Mouse (Mus musculus): ENCODE measurements around the gene Bag6.

Bag6 gene

GRCm38 (mm10) chr17:35134801-35135590, at the start of gene Bag6:
Gene Bag6 (plus strand): TSS chr17:35135178.
- peak; percentile 92 for DNase-seq (ENCODE audit: low spot score)

DNA sequence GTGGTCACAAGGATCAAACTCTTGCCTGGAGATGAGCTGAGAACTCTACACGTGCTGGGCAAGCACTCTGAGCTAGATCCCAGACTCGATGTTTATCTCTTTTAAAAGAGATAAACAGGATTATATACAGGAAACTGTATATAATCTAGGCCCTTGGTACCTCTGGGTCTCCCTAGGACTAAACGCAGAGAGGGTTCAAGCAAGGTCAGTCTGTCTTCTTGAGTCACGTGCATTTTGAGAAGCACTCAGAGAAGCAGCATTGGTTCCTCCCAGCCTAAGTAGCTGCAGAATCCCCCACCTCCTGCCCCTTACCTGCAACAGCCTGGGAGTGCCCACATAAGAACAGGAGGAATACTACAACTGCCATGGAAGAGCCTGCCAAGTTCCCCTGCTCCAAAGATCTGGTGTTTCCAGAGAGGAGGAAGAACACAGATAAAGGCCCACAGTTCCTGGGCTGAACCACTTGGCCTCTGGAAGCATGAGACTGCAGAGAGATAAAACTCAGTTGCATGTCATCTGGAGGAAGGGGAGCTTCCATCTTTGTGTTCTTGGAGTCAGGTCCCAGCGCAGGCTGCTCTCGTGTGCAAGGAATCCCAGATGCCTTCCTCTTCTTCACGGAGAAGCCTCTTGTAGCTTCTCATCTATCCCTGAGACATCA, 49.6 kb upstream of the Bag6 start, which contains the start of gene Ly6g6f:
Gene Ly6g6f (minus strand): TSS at position 403 of the 658 bp plus-strand sequence.
- DNase-seq (ENCODE audit: low spot score): no peak

DNA sequence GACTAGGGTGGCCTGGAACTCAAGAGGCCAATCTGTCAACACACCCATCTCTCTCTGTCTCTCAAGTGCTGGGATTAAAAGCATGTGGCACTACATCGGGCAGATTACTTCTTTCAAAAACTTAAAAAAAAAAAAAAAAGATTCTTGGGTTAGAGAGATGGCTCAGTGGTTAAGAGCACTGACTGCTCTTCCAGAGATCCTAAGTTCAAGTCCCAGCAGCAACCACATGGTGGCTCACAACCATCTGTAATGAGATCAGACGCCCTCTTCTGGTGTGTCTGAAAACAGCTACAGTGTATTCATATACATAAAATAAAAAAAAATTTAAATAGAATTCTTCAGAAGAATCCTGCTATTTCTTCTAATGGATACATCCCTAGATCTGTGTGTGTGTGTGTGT, 46.8 kb upstream of the Bag6 start:
- DNase-seq (ENCODE audit: low spot score): no peak

DNA sequence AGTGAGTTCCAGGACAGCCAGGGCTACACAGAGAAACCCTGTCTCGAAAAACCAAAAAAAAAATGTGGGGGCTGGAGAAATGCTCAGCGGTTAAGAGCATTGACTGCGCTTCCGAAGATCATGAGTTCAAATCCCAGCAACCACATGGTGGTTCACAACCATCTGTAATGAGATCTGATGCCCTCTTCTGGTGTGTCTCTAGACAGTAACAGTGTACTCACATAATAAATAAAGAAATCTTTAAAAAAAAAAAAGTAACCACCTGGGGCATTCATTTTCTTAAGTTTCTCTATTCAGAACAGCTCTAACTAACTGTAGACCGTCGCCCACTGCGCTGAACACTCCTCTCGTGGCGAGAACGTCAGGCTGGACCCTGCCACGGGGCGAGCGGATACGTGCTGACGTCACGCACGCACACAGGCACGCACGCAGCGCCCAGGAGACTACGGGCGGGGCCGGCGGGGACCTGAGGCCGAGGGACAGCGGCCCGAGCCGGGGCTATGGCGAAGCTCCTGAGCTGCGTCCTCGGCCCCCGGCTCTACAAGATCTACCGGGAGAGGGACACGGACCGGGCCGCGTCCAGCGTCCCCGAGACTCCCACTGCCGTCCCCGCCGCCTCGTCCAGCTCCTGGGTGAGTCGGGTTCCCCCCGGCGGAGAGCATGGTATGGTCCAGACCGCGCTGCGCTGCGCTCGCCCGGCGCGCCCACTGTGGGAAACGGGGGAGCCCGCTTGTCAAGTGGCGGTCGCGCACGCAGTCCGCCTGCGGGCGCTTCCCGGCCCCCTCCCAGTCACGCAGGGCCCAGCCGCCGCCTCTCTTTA, 45.9 kb upstream of the Bag6 start, which contains the start of gene Abhd16a:
Gene Abhd16a (plus strand): TSS at position 439 of the 820 bp plus-strand sequence.
- peak; percentile 95 for DNase-seq (ENCODE audit: low spot score)

- no peak for DNase-seq (ENCODE audit: low spot score)
These were observed 44.6 kb upstream of the Bag6 start for GRCm38 (mm10) chr17:35090166-35090932.

DNA sequence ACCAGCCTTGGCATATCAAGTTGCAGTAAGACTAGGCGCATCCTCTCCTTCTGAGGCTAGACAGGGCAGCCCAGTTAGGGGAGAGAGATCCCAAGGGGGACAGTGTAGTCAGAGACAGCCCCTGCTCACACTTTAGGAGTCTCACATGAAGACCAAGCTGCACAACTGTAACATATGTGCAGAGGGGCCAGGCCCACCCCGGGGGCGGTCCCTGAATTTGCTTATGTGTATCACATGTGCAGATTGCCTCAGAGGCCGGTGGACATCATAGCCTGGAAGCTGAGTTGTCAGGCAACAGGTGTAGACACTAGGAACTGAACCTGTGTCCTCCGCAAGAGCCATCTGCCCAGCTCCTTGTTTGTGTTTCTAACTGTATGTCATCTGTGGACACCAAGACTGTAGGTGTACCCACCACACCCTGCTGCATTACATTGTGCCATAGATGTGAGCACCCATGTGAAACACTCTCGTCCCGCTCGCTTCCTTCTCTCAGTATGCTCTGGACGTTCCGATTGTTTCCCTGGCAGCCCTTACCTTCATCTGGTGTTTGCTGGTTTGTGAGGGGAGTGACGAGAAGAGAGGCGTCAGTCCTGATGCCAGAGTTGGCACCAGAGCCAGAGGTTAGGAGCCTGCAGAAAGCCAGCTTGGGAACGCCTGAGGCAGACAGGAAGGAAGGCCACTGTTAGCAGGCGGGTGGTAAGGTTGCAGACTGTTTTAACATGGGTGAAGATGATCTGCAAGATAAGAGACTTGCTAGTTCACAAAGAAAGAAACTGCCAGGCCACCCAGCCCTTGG, 42.4 kb upstream of the Bag6 start:
- peak; percentile 32 for DNase-seq (ENCODE audit: low spot score)

DNA sequence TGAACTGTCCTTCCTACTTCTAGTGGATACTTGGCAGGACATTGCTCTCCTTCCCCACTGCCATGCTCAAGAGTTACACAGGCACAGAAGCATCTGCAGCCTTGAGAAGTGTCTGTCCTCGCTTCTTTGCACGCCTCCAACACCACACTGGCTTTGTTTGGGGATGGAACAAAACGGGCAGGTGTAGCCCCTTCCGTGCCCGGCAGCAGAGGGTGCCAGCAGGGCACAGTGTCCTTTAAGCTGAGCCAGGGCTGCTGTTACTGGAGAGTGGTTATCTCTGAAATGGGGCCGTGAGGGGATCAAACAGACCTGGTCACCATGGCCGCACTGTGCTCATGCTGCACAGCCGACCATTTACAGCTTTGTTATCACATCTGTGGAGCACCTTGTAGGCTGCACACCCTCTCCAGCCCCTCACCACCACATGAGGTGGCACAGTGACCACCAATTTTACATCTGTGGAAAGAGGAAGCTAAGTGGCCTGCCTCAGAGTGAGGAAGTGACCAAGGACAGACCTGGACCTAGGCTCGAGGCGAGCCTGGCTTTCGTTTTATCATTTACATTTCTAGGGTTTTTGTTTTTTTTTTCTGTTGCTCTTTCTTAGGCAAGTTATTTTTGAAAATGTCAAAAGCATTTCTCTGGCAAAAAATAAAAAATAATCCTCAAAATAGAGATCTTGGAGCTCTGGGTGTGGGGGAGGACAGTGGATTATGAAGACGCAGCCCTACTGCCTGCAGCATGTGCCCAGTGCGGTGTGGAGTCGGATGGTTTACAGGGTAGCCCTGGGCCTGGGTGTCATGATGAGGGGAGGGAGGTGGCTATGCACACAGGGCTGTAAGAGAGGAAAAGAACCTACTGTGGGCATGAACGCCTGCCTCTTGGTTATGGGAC, 40.3 kb upstream of the Bag6 start:
- DNase-seq (ENCODE audit: low spot score): no peak

- no peak for DNase-seq (ENCODE audit: low spot score)
These were observed 38.4 kb upstream of the Bag6 start for GRCm38 (mm10) chr17:35096597-35096996.

GRCm38 (mm10) chr17:35097164-35097655, 37.8 kb upstream of the Bag6 start:
- DNase-seq (ENCODE audit: low spot score): no peak

DNA sequence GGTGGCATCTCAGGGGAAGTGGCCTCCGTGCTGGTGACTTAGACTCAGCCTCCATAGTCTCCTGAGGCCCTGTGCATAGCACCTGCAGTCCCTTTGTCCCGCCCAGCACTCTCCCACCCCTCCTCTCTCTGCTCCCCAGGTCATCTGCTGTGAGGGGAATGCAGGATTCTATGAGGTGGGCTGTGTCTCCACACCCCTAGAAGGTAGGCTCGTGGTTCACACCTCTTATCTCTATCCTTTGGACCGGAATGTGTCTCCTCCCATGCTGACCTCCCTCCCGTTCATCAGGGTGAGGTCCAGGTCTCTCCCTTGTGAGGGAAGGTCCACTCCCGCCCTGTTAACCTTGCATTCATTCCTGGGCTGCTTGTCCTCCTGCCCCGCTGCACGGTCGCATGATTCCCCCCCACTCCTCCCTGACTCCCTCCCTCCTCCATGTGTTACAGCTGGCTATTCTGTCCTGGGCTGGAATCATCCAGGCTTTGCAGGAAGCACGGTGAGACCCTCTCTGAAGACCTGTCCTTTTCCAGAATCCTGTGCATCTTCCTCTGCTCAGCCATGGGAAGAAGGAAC, 34.7 kb upstream of the Bag6 start:
- DNase-seq (ENCODE audit: low spot score): no peak

DNA sequence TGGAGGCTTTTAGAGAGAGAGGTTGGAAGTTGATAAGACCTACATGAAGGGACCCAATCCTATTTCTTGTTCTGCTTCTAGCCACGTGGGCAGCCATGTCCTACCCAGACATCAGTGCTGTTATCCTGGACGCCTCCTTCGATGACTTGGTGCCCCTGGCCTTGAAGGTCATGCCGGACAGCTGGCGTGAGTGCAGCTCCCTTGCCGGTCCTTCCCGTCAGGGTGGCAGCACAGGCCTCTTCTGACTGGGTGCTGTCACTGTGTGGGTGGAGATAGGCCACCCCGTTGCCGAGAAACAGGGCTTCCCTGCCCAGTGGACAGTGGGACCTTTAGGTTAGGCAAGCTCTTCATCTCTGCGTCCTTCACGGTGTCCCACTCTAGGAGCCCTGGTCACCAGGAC, 33.8 kb upstream of the Bag6 start:
- DNase-seq (ENCODE audit: low spot score): no peak

DNA sequence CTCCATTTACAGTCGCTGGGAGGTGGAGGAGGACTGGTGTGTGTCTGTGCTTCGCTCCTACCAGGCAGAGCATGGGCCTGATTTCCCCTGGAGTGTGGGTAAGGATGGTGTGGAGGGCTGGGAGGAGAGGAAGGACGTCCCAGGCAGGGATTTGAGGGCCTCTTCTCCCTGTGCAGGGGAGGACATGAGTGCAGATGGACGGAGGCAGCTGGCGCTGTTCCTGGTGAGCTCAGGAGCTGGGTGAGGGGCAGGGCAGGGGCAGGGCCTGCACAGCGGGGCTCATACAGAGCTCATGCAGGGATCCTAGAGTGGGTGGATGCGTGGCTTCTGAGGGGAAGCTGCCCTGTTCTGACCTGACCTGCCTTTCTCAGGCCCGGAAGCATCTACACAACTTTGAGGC, 32.7 kb upstream of the Bag6 start:
- DNase-seq (ENCODE audit: low spot score): no peak

DNA sequence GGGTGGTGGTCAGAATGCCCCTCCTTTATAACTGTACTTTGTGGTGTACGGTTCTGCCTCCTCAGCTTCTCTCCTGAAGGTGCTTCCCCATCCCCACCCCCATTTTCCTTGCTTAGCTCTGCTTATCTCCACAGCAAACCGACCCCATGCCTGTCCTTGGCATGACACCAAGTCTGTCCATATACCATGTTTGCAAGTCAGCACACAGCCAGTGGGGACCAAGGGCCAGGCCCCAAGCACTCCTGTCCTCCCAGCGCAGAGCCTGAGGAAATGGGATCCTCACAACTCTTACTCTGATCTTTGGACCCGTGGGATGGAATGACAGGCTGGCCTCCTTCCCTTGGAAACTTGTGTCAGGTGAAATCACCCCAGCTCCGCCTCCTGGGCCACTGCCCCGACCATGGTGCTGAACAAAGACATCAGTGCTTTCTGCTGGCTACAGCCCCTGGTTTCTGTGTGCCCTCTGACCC, 31.7 kb upstream of the Bag6 start:
- no peak for DNase-seq (ENCODE audit: low spot score)

DNA sequence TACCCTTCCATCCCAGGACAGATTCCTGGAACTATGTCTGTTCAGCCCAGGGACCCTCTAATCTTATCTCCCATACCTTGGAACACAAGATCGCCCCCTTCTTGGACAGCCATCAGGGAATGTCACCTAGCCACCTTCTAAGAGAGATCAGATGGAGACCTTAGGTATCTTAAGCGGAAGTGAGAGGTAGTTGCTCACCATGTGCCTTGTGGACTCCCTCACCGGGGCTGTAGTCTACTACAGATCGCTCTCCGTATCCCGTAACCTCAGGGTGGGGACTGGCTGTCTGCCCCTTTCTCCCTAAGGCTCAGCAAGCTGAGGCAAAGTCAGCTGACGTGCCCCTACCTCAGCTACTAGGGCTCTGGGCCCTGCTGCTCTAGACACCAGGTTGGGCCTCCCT, 30.9 kb upstream of the Bag6 start:
- DNase-seq (ENCODE audit: low spot score): no peak

DNA sequence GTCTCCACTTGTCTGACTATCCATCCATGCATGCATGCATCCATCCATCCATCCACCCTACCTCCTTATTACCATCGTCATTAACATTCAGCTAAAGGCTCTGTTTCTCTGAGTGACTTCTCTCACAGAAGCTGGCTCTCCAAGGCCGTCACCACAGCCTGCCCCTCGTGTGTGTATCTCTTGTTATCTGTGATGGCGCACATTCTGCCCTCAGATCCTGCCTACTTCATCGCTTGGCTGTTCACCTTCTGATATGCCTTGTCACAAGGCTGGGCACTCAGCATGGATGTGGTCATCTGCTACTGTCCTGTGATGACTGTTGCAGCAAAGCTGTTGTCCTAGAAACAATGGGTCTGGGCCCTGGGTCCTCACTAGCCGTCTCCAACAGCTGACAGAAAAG, 30.2 kb upstream of the Bag6 start:
- no peak for DNase-seq (ENCODE audit: low spot score)

DNA sequence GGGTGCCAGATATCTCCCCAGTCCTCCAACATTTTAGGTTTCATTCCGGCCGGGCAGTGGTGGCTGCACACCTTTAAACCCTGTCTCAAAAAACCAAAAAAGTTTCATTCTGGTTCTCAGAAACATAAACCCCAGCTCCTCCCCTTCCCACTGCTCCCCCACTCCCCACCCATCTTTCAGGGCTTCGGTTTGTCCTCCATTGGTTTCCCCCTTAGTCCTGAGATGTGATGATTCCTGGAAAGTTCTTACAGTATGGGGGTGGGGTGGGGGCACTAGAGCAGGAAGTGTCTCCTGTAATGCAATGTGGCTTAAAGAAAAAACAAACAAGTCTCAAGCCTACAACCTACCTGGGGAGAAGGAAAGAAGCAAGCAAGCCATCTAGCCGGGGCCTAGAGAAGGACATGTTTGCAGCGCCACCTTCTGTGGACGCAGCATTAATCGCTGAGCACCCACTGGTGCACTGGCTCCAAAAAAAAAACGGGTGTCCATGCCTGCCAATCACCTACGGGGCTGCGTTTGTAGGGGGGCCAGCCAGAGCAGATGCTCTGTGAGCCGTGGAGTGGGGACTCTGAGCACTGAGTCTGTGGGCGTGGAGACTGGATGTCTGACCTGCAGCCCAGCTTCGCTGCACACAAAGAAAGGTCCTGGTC, 29.1 kb upstream of the Bag6 start:
- DNase-seq (ENCODE audit: low spot score): peak; percentile 41

DNA sequence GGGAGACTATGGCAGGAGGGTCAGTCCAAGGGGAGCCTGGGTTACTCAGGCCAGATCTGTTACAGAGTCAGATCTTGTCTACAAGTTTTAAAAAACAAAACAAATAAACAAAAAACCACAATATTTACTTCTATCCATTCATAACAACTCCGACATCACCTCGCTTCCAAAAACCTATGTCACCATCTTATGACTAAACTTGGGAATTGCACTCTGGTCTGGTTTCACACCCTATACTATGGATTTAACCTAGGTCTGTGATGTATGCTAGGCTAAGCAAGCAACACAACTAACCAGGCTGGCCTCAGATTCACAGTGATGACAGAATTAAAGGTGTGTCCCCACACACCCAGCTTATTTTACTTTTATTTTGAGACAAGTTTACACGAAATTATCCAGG, 28.5 kb upstream of the Bag6 start:
- DNase-seq (ENCODE audit: low spot score): no peak

DNA sequence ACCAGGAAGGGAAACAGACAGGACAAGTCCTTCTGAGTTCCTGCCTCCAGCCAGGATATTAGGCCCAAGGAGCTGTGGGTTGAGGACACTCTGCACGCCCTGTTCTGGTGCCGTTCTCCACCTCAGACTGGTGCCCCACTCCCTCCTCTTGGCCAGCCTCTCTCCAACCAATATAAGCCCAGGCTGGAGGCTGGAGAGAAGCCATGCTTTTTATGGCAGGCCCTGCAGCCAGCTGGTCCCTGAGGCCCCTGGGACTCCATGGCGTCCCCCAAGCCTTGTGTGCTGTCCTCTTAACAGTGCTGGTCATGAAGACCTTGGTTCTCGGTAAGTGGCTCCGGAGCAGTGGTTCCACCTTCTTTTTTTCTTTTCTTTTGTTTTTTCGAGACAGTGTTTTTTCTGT, 26.9 kb upstream of the Bag6 start, which contains the start of gene Ly6g5c:
Gene Ly6g5c (plus strand): TSS at position 183 of the 400 bp plus-strand sequence.
- no peak for DNase-seq (ENCODE audit: low spot score)

- no peak for DNase-seq (ENCODE audit: low spot score)
These were observed 23.2 kb upstream of the Bag6 start for GRCm38 (mm10) chr17:35111774-35112173.
